Mouse (Mus musculus) left cerebral cortex, postnatal 10 days (tissue): ENCODE data around the gene Tcaf2. TPM values are rescaled to one million over a fixed set of nuclear protein-coding genes. Genes with fewer than 3 reads are reported as not detected.
A peak's percentile ranks its signal among the peaks of the same experiment; 100 is the strongest.

Experiments
- DNase-seq, 2 experiments: peaks; one replicate each; pipeline ENCODE4 v3.0.0; 2021 to 2022; ENCODE audit warnings: low spot score in 2 of 2, mixed read lengths in 1 of 2; ENCODE audit errors: extremely low spot score in 1 of 2
- intact Hi-C: fragments of 180-260 bp; cut with DNase I; formaldehyde crosslinking; loops from one replicate; pipeline ENCODE4 v1.15.1; 2025
- total RNA-seq, 2 experiments: library from RNA; stranded (reverse); gene quantifications; 2 replicates each; pipeline ENCODE4 v1.2.3; 2021

Gene Tcaf2
- 1 to 10 TPM; 1.3 to 1.6 TPM for total RNA-seq

DNA sequence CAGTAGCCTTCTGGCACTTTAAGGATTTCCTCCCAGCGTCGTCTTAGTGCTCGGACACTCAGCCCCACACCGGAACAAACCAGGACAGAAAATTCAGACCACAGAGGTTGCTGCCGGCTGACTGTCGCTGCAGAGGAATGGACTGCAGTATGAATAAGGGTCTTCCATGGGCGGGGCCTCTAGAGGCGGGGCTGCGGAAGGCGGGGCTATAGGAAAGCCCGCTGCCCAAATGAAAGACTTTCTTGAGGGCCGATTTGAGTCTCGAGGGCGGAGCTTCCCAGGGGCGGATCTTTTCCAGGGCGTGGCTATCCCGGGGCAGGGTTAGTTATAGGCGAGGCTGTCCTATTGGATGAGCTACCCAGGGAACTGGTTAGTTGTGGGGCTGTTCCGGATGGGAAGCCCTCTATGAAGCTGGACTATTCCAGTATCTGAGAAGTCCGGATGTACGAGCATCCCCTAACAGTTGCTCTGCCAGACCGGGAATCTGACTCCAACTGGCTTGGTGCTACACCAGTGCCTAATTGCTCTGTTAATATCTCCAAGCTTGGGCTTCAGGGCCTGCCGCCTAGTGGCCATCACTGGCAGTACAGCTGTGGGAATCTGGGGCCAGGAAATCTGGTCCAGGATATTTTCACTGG is at the start of gene Tcaf2:
Tcaf2 (minus strand) TSS at position 343 of the 638 bp plus-strand sequence.
- intact Hi-C loops: no loop called here
- DNase-seq: peak; percentile 33 to 91

DNA sequence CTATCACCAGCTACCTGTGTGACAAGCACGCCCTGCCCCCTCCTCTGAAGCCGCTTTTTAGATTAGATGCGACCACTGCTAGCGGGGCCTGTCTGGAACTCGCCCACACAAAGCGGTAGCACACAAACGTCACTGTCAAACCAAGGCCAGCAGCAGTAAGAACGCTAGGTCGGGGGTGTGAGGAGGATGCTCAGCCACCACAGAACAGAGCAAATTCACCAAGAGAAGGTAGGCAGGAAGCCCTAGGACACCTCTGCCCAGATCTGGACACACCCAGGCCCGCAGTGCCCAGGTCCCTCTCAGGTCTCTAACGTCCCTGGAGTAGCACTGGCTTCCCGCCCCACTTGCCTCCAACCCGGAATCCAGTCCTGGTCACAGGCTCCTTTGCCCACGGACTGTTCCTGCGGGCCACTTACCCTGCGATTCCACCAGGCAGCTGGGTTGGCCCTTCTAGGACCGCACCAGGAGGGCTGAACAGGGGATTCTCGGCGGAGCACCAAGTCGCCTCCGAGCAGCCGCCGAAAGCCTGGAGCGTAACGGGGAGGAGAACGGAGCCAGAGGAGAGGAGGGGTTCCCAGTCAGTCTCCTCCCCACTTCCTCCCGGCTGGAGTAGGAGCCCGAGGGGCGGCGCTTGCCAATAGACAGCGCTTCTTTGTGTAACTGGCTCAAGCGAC is 47.6 kb upstream of the Tcaf2 start:
- peak; percentile 82 to 92 for DNase-seq
- intact Hi-C loops: no loop called here

DNA sequence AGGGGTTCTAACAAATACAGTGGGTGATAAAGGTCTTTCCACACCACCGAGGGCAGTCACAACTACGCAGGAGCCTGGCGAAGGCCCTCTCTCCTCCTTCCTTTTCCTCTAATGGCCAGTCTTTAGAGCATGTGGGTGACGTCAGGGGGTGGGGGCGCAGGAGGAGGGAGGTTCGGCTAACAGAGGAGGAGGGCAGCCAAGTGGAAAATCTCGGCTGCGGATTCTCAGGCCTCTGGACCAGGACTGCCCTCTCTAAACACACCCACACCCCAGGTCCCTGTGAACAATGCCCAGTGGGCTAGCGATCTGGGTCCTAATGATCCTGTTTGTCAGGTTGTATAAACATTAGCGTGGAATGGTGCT is 47.1 kb upstream of the Tcaf2 start:
- intact Hi-C loops: no loop called here
- peak; percentile 64 to 89 for DNase-seq

DNA sequence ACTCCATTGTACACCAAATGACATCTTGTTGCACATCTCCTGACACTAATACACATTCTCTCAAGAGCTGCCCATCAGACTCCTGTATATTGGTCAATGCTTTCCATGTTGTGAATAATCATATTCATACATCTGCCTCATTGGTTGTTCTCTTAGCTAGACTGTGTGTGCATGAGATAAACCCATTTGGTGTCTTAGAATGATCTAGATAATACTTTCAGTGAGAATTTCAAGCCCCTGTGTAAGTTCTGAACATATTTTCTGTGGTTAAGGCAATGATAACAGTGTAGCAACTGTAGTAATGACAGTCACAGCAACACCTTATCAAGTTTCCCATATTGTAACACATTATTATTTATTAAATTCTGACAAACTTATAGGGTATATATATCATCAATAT is 44.7 kb upstream of the Tcaf2 start:
- no peak for DNase-seq
- intact Hi-C loops: no loop called here

DNA sequence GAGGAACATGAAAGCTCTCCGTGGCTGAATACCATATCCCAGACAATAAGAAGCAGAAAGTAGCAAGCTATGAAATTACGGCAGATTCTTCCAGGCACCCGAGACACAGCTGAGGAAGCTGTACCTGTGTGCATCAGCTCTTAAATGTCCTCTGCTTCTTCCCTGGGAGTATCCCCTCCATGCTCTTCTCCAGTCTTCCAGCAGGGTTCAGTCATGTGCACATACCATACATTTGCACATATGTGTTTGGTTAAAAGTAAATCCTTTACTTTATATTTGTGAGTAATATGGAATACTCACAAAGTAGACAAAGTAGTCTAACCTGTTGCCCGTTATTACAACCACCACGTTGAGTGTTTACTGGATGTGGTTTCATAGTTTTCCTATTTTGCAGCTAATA is 42.9 kb upstream of the Tcaf2 start:
- intact Hi-C loops: no loop called here
- DNase-seq: no peak

DNA sequence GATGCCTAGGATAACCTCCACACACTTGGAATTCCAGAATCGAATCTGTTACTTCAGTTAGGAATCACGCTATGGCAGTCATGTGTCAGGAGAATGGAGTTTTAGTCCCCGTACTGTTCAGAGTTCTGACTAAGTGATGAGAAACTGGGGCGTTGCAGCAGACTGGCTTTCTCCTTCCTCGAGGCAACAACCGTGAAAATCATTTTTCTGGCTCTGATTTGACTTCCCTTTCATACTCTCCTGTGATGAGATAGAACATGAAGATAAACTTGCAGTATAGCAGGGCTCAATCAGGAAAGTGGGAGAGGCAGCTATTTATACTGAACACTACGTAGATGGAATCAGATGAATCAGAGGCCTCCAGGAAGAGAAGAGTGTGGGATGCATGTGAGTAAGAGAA is 35.0 kb upstream of the Tcaf2 start:
- intact Hi-C loops: no loop called here
- no peak for DNase-seq

DNA sequence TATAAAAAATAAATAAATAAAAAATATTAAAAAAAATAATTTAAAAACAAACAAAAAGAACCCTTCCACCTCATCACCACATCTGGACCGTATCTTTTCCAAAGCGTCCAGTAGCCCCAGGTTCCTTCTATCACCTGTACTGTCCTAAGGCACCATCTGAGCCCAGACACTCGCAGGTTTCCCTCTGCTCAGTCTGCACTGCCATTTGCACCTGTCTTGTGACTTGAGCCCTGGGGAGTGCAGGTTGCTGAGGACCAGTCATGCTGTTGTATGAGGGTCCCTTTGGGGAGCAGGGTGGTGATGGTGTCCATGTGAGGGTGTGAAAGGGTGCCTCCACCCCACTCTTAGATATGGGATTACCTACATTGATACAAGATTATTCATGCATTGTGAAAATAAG is 31.0 kb upstream of the Tcaf2 start:
- DNase-seq: no peak
- intact Hi-C loops: no loop called here

DNA sequence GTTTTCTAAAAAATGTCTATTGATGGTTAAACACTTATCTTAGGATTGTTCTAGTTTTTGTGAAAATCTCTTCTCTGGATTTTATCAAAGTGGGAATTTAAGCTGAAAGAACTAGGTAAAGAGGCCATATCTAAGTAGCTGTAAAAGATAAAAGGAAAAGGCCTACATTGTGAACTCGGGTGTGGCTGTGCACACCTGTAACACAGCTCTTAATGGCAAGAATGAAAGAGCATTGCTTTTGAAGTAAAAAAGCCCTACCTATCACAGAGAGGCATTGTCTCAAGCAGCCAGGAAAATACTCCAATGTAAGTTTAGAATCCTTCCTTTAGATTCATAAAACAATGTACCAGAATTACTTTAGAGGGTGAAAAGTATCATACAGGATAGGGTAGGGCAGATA is 26.7 kb upstream of the Tcaf2 start:
- intact Hi-C loops: no loop called here
- no peak for DNase-seq

DNA sequence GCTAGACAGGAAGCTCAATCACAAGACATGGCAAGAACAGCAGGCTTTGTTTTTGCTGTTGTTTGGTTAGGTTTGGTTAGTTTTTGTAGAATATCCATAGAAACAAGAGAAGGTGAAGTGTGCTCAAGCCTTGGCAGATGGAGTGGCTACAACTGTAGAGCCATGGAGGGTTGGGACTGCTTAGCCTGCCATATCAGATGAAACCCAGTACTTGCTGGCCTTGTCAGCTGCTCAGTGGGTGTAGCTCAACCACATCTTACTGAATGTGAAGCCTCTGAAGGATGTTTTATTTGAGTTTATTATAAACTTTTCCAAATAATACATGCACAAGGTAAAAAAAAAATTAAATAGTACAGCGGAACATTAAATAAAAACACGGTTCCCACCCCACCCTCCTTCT is 22.7 kb upstream of the Tcaf2 start:
- intact Hi-C loops: no loop called here

DNA sequence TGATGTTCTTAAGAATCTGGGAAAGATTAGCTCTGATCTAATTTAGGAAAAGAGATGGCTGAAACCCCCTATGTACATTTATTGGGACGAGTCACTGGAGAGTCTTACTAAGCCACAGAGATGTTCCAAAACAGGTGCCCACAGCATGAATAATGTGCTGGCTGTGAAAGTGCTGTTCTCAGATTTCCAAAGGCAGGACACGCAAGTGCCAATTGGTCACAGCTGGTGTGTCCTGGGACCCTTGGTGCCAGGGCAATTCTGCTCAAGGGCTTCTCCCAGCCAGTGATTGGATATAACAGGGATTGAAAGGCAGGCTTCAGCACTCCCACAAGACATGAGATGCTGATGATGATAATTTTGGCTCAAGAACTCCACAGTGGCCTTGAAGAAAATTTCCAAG is 16.7 kb upstream of the Tcaf2 start:
- DNase-seq: no peak
- intact Hi-C loops: no loop called here

More for the DNA sequence above, 22.7 kb upstream of the Tcaf2 start:
- no peak for DNase-seq

DNA sequence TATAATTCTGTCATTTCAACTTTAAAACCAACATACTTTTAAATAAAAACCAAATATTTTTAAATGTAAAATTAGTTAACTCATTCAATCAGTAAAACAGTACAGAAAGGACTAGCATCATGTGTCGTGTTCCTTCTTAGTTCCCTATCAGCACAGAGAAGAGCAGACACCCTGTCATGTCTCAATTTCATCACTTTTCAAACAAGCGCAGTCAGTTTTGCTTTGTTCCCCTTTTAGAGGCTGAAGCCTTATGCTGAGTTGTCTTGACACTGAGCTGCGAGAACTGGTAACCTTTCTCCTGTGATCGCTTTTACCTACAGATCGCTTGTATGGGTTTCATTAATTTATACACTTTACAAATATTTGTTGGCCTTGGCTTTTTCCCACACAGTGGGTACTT is 10.7 kb downstream of the Tcaf2 start:
- intact Hi-C loops: no loop called here
- no peak for DNase-seq

DNA sequence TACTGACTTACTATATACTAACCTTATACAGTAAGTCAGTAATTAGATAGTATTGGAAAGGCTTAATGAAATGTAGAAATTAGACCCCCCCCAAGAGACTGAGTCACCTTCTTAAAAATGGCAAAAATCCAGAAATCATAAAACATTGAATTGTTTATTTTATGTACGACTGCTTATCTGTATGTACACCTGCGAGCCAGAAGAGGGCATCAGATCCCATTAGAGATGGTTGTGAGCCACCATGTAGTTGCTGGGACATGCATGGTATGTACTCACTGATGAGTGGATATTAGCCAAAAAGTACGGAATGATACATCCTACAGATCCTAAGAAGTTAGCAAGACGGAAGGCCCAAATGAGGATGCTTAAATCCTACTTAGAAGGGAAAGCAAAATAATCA is 13.7 kb downstream of the Tcaf2 start:
- intact Hi-C loops: no loop called here
- DNase-seq: no peak

DNA sequence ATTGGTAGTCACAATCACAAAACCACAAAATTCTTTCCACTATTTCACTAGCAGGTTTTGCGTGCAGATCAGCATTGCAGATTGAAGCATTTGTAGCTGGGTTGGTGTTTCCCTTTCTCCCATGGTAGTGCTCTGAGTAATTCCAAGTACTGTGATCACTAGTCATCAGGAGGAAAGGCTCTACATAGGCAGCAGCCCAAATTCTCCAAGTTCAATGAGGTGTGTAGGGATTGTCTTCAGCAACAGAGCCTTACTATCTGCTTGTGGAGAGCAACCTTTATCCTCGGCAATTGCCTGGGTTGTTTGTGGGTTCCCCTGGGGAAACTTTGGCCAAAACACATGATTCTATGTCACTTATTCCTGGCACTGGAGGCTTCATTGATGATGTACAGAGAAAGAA is 28.1 kb downstream of the Tcaf2 start:
- intact Hi-C loops: no loop called here
- no peak for DNase-seq

DNA sequence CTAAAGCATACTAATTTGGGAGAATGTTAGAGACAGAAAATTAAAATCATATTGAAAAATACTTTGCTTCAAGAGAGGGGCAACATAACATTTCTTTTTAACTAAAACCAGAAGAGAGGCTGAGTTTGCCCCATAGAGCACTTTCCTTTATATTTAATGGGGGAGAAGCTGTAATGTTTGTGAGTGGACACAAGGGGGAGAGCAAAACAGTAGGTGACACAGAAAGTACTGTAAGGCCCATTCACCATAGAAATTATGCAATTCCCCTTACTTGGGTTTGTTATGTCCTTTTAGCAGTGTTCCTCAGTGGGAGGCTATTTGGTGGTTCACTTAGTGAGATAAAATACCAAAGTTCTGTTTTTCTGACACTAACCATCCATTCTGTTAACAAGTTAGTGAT is 32.8 kb downstream of the Tcaf2 start:
- no peak for DNase-seq
- intact Hi-C loops: loop anchor here (5.0 kb wide), 1 partner anchor 250 kb away; no protein-coding TSS in a partner anchor

DNA sequence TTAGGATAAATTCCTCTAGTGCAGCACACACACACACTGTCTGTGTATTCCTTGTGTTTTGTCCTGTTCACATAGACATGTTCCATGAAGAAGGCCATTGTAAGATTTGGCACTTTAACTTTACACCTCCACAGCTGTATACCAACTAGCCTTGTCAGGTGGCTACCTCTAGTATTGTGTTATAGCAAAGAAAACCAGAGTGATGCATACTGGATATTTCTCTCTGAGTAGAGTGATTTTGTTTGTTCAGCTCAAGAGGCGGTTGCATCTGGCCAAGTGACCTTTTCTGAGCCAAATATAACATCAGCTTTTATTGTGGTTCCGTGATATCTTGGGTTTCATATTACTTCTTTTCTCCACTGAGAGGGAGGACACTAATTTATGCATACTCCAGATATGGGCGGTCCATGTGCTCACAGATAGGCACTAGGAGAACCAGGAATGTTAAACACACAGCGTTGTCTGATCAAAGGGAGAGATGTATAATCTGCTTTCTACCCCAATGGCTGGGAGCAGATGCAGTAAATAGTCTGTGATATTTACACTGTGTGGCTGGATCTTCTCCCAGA is 34.0 kb downstream of the Tcaf2 start:
- no peak for DNase-seq
- intact Hi-C loops: loop anchor here (5.0 kb wide), 1 partner anchor 251 kb away; no protein-coding TSS in a partner anchor

DNA sequence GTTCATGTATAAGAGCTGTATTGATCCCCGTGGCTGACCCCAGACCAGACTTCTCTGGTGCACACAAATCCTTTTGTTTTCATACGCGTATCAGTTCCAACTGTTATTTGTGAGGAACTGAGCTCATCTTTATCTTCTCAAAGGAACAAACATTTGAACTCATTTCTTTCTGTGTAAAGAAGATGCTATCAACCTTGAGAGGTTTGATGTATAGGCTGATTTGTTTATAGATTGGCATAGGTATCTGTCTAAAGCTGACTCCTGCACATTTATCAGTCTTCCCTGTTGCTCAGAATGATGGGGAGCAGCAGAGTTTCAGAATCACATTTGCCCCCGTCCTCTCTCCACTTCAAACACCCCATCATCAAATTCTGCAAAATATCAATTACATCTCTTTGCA is 47.5 kb downstream of the Tcaf2 start, which contains the start of gene Tcaf3:
Tcaf3 (minus strand) TSS at position 101 of the 400 bp plus-strand sequence.
- intact Hi-C loops: no loop called here
- no peak for DNase-seq

DNA sequence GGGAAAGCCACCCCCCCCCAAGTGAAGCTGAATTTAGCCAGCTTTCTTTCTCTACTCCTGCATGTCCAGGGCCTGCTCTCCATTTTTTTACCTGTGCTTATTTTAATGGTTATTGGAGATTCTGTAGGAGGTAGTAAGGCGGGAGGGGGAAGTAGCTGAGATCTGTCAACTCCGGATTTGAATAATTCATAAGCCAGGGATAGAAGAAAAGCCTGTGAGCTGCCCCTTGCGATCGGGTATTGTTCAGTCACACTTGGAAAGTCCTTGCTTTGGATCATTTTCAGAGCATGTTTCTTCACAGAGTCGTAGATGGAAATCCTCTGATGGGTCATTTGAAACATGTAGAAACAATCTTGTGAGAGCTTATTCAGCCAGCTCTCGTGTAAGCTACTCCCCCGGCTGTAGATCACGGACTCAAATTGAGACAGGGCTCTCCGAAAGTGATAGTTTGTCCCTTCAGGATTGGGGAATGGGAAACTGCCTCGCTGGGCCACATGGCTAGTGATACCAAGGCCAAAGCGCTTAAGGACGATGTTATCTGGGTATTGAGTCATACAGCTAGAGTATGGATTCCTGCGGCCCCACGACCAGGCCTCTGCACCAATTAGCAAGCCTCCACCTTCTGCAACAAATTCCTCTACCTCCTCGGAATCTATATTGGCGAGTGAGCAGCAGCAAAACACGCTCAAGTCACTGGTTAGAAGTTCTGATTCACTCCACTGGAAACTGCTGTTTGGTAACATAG is 51.7 kb downstream of the Tcaf2 start:
- no peak for DNase-seq
- intact Hi-C loops: no loop called here

DNA sequence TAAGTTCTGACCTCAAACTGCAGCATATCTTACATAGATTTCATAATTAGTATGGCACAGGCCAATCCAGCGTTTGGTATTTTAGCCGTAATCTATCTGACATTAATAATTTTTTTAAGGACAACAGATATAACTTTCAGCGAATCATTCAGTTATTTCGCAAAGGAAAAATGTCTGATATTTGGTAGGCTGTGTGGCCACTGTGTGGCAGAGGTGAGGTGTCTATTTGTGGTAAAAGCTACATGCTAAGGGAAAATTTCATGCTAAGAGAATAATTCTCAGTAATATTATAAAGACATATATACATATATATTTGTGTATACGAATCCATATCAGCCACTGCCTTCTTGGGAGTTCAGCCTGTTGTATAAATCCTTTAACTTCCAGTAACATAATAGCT is 58.5 kb downstream of the Tcaf2 start:
- no peak for DNase-seq
- intact Hi-C loops: loop anchor here (10.0 kb wide), 1 partner anchor 212 kb away; the partner anchor contains the start of gene Epha1

DNA sequence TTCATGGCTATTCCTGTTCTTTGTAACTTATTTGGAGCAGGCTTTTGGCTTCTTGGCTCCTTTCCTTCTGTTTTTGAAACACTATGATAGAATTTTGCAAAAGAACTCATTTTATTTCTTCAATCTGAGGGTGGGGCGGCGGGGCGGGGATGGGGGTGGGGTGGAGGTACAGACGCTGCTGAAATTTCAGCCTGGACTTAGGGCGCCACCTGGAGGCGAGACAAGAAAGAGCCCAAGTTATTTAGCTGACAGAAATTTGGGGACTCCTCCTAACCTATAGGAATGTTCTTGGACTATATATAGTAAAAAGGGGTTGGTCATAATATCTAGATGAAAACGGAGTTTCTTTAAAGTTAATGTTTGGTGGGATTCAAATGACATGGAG is 61.6 kb downstream of the Tcaf2 start:
- DNase-seq: peak; percentile 27 to 66
- intact Hi-C loops: loop anchor here (2.0 to 10.0 kb wide), 4 partner anchors 209 to 981 kb away; partner anchors contain the start of genes Epha1 and Fam131b
